Mouse (Mus musculus) gastrocnemius, postnatal 36 days (tissue): ENCODE results near the gene Cdk1. TPM values are rescaled to one million over a fixed set of nuclear protein-coding genes. Genes with fewer than 3 reads are reported as not detected.

Experiments
- DNase-seq, 2 experiments: peaks; one replicate each; pipeline ENCODE4 v3.0.0; 2022
- intact Hi-C: fragments of 180-260 bp; cut with DNase I; formaldehyde crosslinking; loops from one replicate; pipeline ENCODE4 v1.15.1; 2025
- total RNA-seq, 2 experiments: library from RNA; stranded (reverse); gene quantifications; 2 replicates each; pipeline ENCODE4 v1.2.3; 2021

Gene Cdk1
- total RNA-seq, 2 experiments from 2014 or later: 0.86 to 1.6 TPM

DNA sequence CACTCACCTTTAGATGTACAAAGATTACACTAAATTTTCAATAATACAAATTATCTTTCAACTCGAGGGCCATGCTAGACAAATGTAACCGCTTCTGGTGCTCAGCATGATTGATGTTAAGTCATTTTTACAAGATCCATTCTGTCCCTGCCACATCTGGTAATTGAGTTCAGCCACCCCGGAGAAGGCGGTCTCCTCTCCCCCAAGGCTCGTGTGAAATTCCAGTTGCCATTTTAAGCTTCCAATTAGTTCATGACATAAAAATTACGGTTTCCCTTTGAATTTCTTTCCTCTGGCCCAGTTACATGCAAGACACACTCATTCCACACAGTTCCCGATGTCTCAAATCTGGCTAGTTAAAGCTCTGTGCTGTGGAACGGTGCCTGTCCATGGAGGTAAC lies 38.8 kb downstream of the Cdk1 start:
- intact Hi-C loops: loop anchor here (1.0 to 2.0 kb wide), 2 partner anchors 124 to 413 kb away; no protein-coding TSS in a partner anchor
- no peak for DNase-seq

- intact Hi-C loops: no loop called here
- no peak for DNase-seq
These were observed 40.9 kb downstream of the Cdk1 start for GRCm38 (mm10) chr10:69311867-69312266.

GRCm38 (mm10) chr10:69309109-69309508 lies 43.6 kb downstream of the Cdk1 start:
- intact Hi-C loops: loop anchor here (10.0 kb wide), 1 partner anchor 94 kb away; the partner anchor contains the start of gene A930033H14Rik
- DNase-seq: no peak

DNA sequence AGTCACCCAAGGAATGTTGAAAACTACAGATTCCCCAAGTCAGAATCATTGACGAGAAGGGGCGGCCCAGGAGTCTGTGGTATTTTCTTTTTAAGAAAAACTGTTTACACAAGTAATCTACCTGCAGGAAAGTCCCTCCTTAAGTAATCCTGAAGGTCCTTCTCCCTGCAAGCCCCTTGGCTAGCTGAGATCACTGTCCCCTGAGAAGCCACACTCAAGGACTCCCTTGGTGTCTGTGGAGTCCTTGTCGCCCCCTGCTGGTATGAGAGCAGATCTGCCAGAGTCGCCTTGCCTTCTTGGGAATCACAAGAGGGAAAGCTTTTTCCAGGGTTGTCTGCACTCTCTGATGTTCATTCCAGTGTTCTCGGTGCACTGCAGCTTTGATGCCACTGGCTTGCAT lies 45.7 kb downstream of the Cdk1 start:
- peak in 1 of 2 experiments; percentile 52 for DNase-seq
- intact Hi-C loops: loop anchor here (10.0 kb wide), 1 partner anchor 92 kb away; the partner anchor contains the start of gene A930033H14Rik

DNA sequence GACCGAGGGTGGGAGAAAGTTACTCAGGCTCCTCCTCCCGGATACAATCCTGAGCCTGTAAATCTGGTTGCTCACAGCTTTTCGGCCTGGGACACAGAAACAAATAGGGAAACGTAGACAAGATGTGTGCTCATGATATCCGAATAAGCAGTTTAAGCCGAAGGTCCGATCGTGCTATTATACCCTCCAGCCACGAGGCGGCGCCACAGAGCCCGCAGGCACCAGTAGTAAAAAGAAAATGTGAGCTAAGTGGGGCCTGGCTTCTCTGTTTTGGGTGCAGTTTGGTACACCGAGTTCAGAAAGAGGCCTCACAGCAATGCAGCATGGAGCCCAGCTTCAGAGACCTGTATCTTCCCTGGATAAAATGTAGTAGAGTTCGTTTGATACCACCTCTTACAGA lies 46.5 kb downstream of the Cdk1 start:
- DNase-seq: peak in 1 of 2 experiments; percentile 52
- intact Hi-C loops: loop anchor here (10.0 kb wide), 1 partner anchor 91 kb away; the partner anchor contains the start of gene A930033H14Rik

- intact Hi-C loops: loop anchor here (10.0 kb wide), 1 partner anchor 91 kb away; the partner anchor contains the start of gene A930033H14Rik
- no peak for DNase-seq
These were observed 47.1 kb downstream of the Cdk1 start for GRCm38 (mm10) chr10:69305600-69305999.

GRCm38 (mm10) chr10:69304819-69305218 lies 47.9 kb downstream of the Cdk1 start:
- intact Hi-C loops: loop anchor here (10.0 kb wide), 1 partner anchor 90 kb away; the partner anchor contains the start of gene A930033H14Rik
- DNase-seq: no peak

- intact Hi-C loops: loop anchor here (10.0 kb wide), 1 partner anchor 88 kb away; the partner anchor contains the start of gene A930033H14Rik
- DNase-seq: no peak
These were observed 50.1 kb downstream of the Cdk1 start for GRCm38 (mm10) chr10:69302667-69303066.

GRCm38 (mm10) chr10:69299985-69300384 lies 52.8 kb downstream of the Cdk1 start:
- intact Hi-C loops: loop anchor here (10.0 kb wide), 1 partner anchor 85 kb away; the partner anchor contains the start of gene A930033H14Rik
- no peak for DNase-seq

- no peak for DNase-seq
- intact Hi-C loops: no loop called here
These were observed 56.8 kb downstream of the Cdk1 start for GRCm38 (mm10) chr10:69295919-69296318.

- DNase-seq: no peak
- intact Hi-C loops: no loop called here
These were observed 62.0 kb downstream of the Cdk1 start for GRCm38 (mm10) chr10:69290736-69291135.

DNA sequence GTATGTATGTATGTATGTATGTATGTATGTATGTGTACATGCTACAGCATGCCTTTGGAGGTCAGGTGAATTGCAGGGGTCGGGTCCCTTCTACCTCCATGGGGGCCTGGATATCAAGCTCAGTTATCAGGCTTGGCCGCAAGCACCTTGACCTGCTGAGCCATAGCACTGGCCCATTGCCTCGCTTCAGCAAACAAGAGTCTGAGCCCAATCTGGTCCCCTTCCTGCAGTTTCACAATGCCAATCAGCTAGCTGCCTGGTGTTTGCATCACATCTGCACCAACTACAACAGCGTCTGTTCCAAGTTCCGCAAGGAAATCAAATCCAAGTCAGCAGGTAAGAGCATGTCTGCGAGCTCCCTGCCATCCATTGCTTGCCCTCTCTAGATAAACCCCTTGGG lies 64.0 kb downstream of the Cdk1 start:
- intact Hi-C loops: no loop called here
- no peak for DNase-seq

GRCm38 (mm10) chr10:69288086-69288485 lies 64.7 kb downstream of the Cdk1 start:
- intact Hi-C loops: no loop called here
- no peak for DNase-seq

DNA sequence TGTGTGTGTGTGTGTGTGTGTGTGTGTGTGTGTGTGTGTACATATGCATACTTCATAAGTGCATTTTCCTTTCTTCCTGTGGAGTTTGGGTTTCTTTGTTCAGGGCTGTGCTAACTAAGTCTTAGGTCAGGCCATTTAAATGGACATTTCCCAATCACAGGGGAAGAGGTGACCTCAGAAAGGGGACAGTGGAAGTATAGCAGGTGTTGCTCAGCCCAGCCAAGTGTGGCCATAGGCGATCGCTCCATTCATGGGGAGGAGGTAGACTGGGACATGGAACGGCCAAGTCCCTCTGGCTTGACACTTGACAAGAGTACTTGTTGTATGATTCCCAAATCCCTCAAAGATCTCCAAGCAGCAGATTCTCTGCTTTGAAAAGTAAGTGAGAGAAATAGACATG lies 65.8 kb downstream of the Cdk1 start:
- intact Hi-C loops: no loop called here
- DNase-seq: no peak

Other genes starting within 250 kb of the Cdk1 start
- gene Rhobtb1, start 201.5 kb downstream of the Cdk1 start, total RNA-seq: 10 to 100 TPM; 17.3 to 21.7 TPM
- gene A930033H14Rik, start 139.8 kb downstream of the Cdk1 start, total RNA-seq: 1 to 10 TPM; 3.4 to 4.5 TPM
- 100 to 1,000 TPM in 1 of 2 experiments, 10 to 100 TPM in 1; 84.5 to 114 TPM for gene Ank3, start 45.8 kb upstream of the Cdk1 start, total RNA-seq